Comparison of ENCODE assay signal across 15 mouse cellular contexts in the genomic region with DNA sequence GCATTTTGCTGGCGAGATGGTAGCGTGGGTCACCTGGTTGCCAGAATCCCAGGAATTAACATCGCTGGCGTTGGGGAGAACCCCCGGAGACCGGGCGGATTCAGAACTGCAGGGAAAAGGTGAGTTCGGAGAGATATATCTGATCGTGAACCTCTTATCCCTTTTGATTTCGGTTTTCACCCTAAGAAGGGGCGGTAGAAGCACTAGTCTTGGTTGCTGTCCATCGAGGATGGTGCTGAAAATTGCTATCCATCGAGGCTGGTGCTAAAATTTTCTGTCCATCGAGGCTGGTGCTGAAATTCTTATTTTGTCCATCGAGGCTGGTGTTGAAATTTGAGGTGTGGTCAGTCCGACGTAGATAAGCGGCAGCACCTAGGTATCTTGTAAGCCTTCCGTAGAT. TPM values are rescaled to one million over a fixed set of nuclear protein-coding genes. Genes with fewer than 3 reads are reported as not detected.
DNase-seq lines count a peak whose midpoint lies in the region; ATAC-seq and TF ChIP-seq lines count a peak whose summit lies in the region.
"Not testable (repeated sequence)": the region's sequence is repeated elsewhere in the genome, so short reads cannot be mapped to it uniquely, and the experiment has no call there.
"Had no signal": no experiment of that assay in that cellular context is flagged by ENCODE, and none has a peak within 500 bp of the region (broad histone marks: within the 10 kb centered on the region; RNA-seq: fewer than 3 reads in every experiment).

No protein-coding gene starts in this region.

- not testable (repeated sequence) for ATAC-seq in embryonic facial prominence, embryonic 11.5 days (replicated peaks; ENCODE audit: insufficient number of reproducible peaks, low FRiP score, low TSS enrichment, low read depth); hindbrain, embryonic 11.5 days (ENCODE audit: low FRiP score)

- not testable (repeated sequence) for H3K79me2 ChIP-seq in C2C12 (ENCODE audit: control insufficient read depth, insufficient read depth)

- H3K9me3 ChIP-seq in embryonic facial prominence, embryonic 11.5 days (replicated peaks; ENCODE audit: control insufficient read depth, low read length); hindbrain, embryonic 11.5 days (ENCODE audit: control insufficient read depth, low read length): not testable (repeated sequence)

- peak; percentile 60 for DNase-seq in ZHBTc4 (ENCODE audit: low read depth, low spot score)
- peak; percentile 5 for DNase-seq in c-Kit-positive CD71-positive TER-119-positive erythroid progenitor cells, embryonic 14.5 days (ENCODE audit: low spot score)
- DNase-seq in embryonic facial prominence, embryonic 11.5 days (ENCODE audit: low spot score), result peak; percentile 58
- peak; percentile 15 for DNase-seq in hindbrain, embryonic 11.5 days (ENCODE audit: low spot score)
- peak; percentile 3 for DNase-seq in left cerebral cortex, postnatal 4 days
- DNase-seq in lung, postnatal 14 days, result peak; percentile 9
- peak; percentile 19 for DNase-seq in retina, postnatal 1 day

- H3K79me3 ChIP-seq in C2C12 (ENCODE audit: low read depth), result not testable (repeated sequence)

- H3ac ChIP-seq in C2C12 (ENCODE audit: control insufficient read depth, insufficient read length, low read depth), result not testable (repeated sequence)

- not testable (repeated sequence) for H3K4me3 ChIP-seq in C2C12 (ENCODE audit: insufficient read depth, poor library complexity, severe bottlenecking); embryonic facial prominence, embryonic 11.5 days (ENCODE audit: low read depth, low read length); hindbrain, embryonic 11.5 days (ENCODE audit: low read depth, low read length)

- H3K9ac ChIP-seq in embryonic facial prominence, embryonic 11.5 days (replicated peaks; ENCODE audit: low read length); hindbrain, embryonic 11.5 days (ENCODE audit: low read depth, low read length): not testable (repeated sequence)

- H3K4me1 ChIP-seq in embryonic facial prominence, embryonic 11.5 days (ENCODE audit: control insufficient read depth, insufficient read depth, low read length); hindbrain, embryonic 11.5 days (replicated peaks; ENCODE audit: control insufficient read depth, insufficient read depth, low read length): not testable (repeated sequence)

- WGBS in embryonic facial prominence, embryonic 11.5 days, result 47% methylated on average over 19 of the region's 19 CpGs
- WGBS in hindbrain, embryonic 11.5 days, result 54% methylated on average over 19 of the region's 19 CpGs

- TF ChIP-seq CTCF in C2C12 (IDR thresholded peaks at IDR 0.05; ENCODE audit: control insufficient read depth, insufficient read depth, insufficient read length), result not testable (repeated sequence)

- H3K27me3 ChIP-seq in C2C12 (ENCODE audit: control insufficient read depth, insufficient read depth, insufficient read length); embryonic facial prominence, embryonic 11.5 days (ENCODE audit: control insufficient read depth, insufficient read depth, low read length); hindbrain, embryonic 11.5 days (ENCODE audit: control insufficient read depth, insufficient read depth, low read length): not testable (repeated sequence)

- not testable (repeated sequence) for H3K27ac ChIP-seq in embryonic facial prominence, embryonic 11.5 days (replicated peaks; ENCODE audit: low read depth, low read length); hindbrain, embryonic 11.5 days (ENCODE audit: low read depth, low read length)

- H3K4me2 ChIP-seq in embryonic facial prominence, embryonic 11.5 days (ENCODE audit: low read depth, low read length); hindbrain, embryonic 11.5 days (replicated peaks; ENCODE audit: low read depth, low read length): not testable (repeated sequence)

- intact Hi-C loops in left cerebral cortex, postnatal 4 days (cut with DNase I), result not testable (repeated sequence)

- not testable (repeated sequence) for H3K36me3 ChIP-seq in C2C12 (ENCODE audit: control insufficient read depth, insufficient read depth); embryonic facial prominence, embryonic 11.5 days (replicated peaks; ENCODE audit: control insufficient read depth, insufficient read depth, low read depth, low read length); hindbrain, embryonic 11.5 days (ENCODE audit: control insufficient read depth, insufficient read depth, low read length)

TF ChIP-seq in C2C12, 6 proteins besides CTCF, POLR2A, EP300 and RAD21:
- TF ChIP-seq MAX (IDR thresholded peaks at IDR 0.05), result peak; percentile 22

RNA-seq across cellular contexts. Expression of a gene that starts 30.1 kb away (rescaled TPM):
- polyA plus RNA-seq in C2C12 (2012; fragmentation: generic; extraction: Trizol), result not detected
- polyA plus RNA-seq in embryonic facial prominence, embryonic 11.5 days (2014; fragmentation: Nextera tagmentation; extraction: Ambion mirVana), result 0.13 and 0.15 TPM in 2 replicates
- polyA plus RNA-seq in hindbrain, embryonic 11.5 days (2014; fragmentation: Nextera tagmentation; extraction: Ambion mirVana), result 0.18 and 1.6 TPM in 2 replicates
- total RNA-seq in left cerebral cortex, postnatal 4 days (2021), result 1 to 10 TPM; 7.0 to 7.6 TPM
- total RNA-seq: common myeloid progenitor, adult 5-6 weeks; gastrocnemius, postnatal 4 days; heart, postnatal 25 days; megakaryocyte progenitor cell, adult 5-6 weeks had no signal
- polyA plus RNA-seq: large intestine, adult 2 months; lung, embryonic 15.5 days; spleen, adult 2 months had no signal

Comparison
In these comparisons a context has a peak if more than half of its experiments do, and no peak if none do; other contexts are left out.
1. DNase-seq: peak in every context shown above with its lines; median percentile 60 in ZHBTc4; 58 in embryonic facial prominence, embryonic 11.5 days; 19 in retina, postnatal 1 day; 15 in hindbrain, embryonic 11.5 days; 9 in lung, postnatal 14 days; 5 in c-Kit-positive CD71-positive TER-119-positive erythroid progenitor cells, embryonic 14.5 days; 3 in left cerebral cortex, postnatal 4 days.